Mouse (Mus musculus): ENCODE measurements around the gene Exoc3l. TPM values are rescaled to one million over a fixed set of nuclear protein-coding genes. Genes with fewer than 3 reads are reported as not detected.

The Exoc3l gene
- 10.2 and 11.1 TPM in 2 replicates for polyA plus RNA-seq (2015; fragmentation: Nextera tagmentation; extraction: Ambion mirVana)

GRCm38 (mm10) chr8:105295895-105296573 lies at the start of gene Exoc3l:
Gene Exoc3l, minus strand, starts transcription at chr8:105296101.
- Histone ChIP-seq H3K4me3 (peak within 1 kb of the TSS; percentile 99), H3K9ac (peak within 1 kb of the TSS; percentile 95), H3K4me1 (peaks cover 16% of the 10 kb centered on the region), H3K36me3 (peaks cover 23% of the 10 kb centered on the region), H3K9me3 (no peaks in the 10 kb centered on the region), H3K27ac (peak within 1 kb of the TSS; percentile 41; the same call in 1 of the 2 replicates), H3K4me2 (peak within 1 kb of the TSS; percentile 96), H3K27me3 (peaks cover 16% of the 10 kb centered on the region)
- 69% methylated on average over 11 of the region's 11 CpGs for WGBS
- ATAC-seq (ENCODE audit: insufficient number of reproducible peaks, insufficient read depth, low FRiP score, low TSS enrichment, low read depth): no peak

- peaks cover 46% of the 10 kb centered on the region for H3K4me1 ChIP-seq
- no peak overlapping the region for H3K4me3 ChIP-seq
- WGBS: 39% methylated on average over 7 of the region's 7 CpGs
- H3K27me3 ChIP-seq: peaks cover 9% of the 10 kb centered on the region; the same call in 1 of the 2 replicates
- 0 out of 2 replicates have a peak overlapping the region, but pooled peaks have one; percentile 11 for H3K9ac ChIP-seq
- peak overlapping the region; percentile 22; the same call in 1 of the 2 replicates for H3K27ac ChIP-seq
- no peak for ATAC-seq (ENCODE audit: insufficient number of reproducible peaks, insufficient read depth, low FRiP score, low TSS enrichment, low read depth)
- no peaks in the 10 kb centered on the region for H3K9me3 ChIP-seq
- 0 out of 2 replicates have a peak, but pooled peaks cover 4% of the 10 kb centered on the region for H3K36me3 ChIP-seq
- peak overlapping the region; percentile 95 for H3K4me2 ChIP-seq
These were observed 49.4 kb upstream of the Exoc3l start for GRCm38 (mm10) chr8:105345061-105345975.

- 0 out of 2 replicates have a peak, but pooled peaks cover 4% of the 10 kb centered on the region for H3K36me3 ChIP-seq
These were observed 48.1 kb upstream of the Exoc3l start for GRCm38 (mm10) chr8:105343791-105344574.

GRCm38 (mm10) chr8:105342768-105343167 lies 46.9 kb upstream of the Exoc3l start:
- Histone ChIP-seq H3K4me3 (no peak overlapping the region), H3K9ac (no peak overlapping the region), H3K4me2 (no peak overlapping the region), H3K9me3 (no peaks in the 10 kb centered on the region), H3K27me3 (no peaks in the 10 kb centered on the region), H3K4me1 (peaks cover 49% of the 10 kb centered on the region), H3K27ac (no peak overlapping the region), H3K36me3 (peaks cover 8% of the 10 kb centered on the region)
- no peak for ATAC-seq (ENCODE audit: insufficient number of reproducible peaks, insufficient read depth, low FRiP score, low TSS enrichment, low read depth)
- 71% methylated on average over 4 of the region's 4 CpGs for WGBS

More at GRCm38 (mm10) chr8:105343791-105344574, 48.1 kb upstream of the Exoc3l start:
- Histone ChIP-seq H3K4me1 (peaks cover 42% of the 10 kb centered on the region), H3K4me3 (no peak overlapping the region), H3K27me3 (no peaks in the 10 kb centered on the region; the same call in 1 of the 2 replicates), H3K9me3 (no peaks in the 10 kb centered on the region), H3K4me2 (no peak overlapping the region), H3K27ac (no peak overlapping the region), H3K9ac (0 out of 2 replicates have a peak overlapping the region, but pooled peaks have one; percentile 2)
- no peak for ATAC-seq (ENCODE audit: insufficient number of reproducible peaks, insufficient read depth, low FRiP score, low TSS enrichment, low read depth)
- WGBS: 65% methylated on average over 8 of the region's 8 CpGs

GRCm38 (mm10) chr8:105341399-105341798 lies 45.5 kb upstream of the Exoc3l start:
- H3K4me3 ChIP-seq: no peak overlapping the region
- ATAC-seq (ENCODE audit: insufficient number of reproducible peaks, insufficient read depth, low FRiP score, low TSS enrichment, low read depth): no peak
- peaks cover 45% of the 10 kb centered on the region for H3K4me1 ChIP-seq
- peaks cover 21% of the 10 kb centered on the region for H3K36me3 ChIP-seq
- H3K9ac ChIP-seq: 0 out of 2 replicates have a peak overlapping the region, but pooled peaks have one; percentile 21
- H3K4me2 ChIP-seq: no peak overlapping the region
- H3K9me3 ChIP-seq: no peaks in the 10 kb centered on the region
- no peaks in the 10 kb centered on the region for H3K27me3 ChIP-seq
- no peak overlapping the region; the same call in 1 of the 2 replicates for H3K27ac ChIP-seq
- 33% methylated on average over 8 of the region's 8 CpGs for whole genome bisulfite sequencing

GRCm38 (mm10) chr8:105339886-105340635 lies 44.2 kb upstream of the Exoc3l start:
- Histone ChIP-seq H3K4me2 (no peak overlapping the region), H3K27ac (no peak overlapping the region; the same call in 1 of the 2 replicates), H3K27me3 (no peaks in the 10 kb centered on the region), H3K4me1 (peaks cover 31% of the 10 kb centered on the region), H3K9ac (no peak overlapping the region), H3K9me3 (no peaks in the 10 kb centered on the region), H3K36me3 (peaks cover 35% of the 10 kb centered on the region), H3K4me3 (no peak overlapping the region)
- no peak for ATAC-seq (ENCODE audit: insufficient number of reproducible peaks, insufficient read depth, low FRiP score, low TSS enrichment, low read depth)
- WGBS: 80% methylated on average over 6 of the region's 6 CpGs

- ATAC-seq (ENCODE audit: insufficient number of reproducible peaks, insufficient read depth, low FRiP score, low TSS enrichment, low read depth): no peak
- Histone ChIP-seq H3K36me3 (peaks cover 45% of the 10 kb centered on the region), H3K9me3 (no peaks in the 10 kb centered on the region), H3K4me2 (peak overlapping the region; percentile 24; the same call in 1 of the 2 replicates), H3K4me3 (no peak overlapping the region), H3K4me1 (peaks cover 22% of the 10 kb centered on the region), H3K9ac (peak overlapping the region; percentile 41), H3K27ac (peak overlapping the region; percentile 73; the same call in 1 of the 2 replicates), H3K27me3 (no peaks in the 10 kb centered on the region)
- WGBS: 22% methylated on average over 4 of the region's 4 CpGs
These were observed 43.1 kb upstream of the Exoc3l start for GRCm38 (mm10) chr8:105338992-105339391.

GRCm38 (mm10) chr8:105336373-105337130 lies 40.7 kb upstream of the Exoc3l start:
- WGBS: 56% methylated on average over 32 of the region's 32 CpGs
- H3K27me3 ChIP-seq: no peaks in the 10 kb centered on the region

GRCm38 (mm10) chr8:105332523-105332922 lies 36.6 kb upstream of the Exoc3l start:
- H3K27me3 ChIP-seq: no peaks in the 10 kb centered on the region
- no peak overlapping the region for H3K27ac ChIP-seq
- H3K4me1 ChIP-seq: peaks cover under 1% of the 10 kb centered on the region
- no peaks in the 10 kb centered on the region for H3K9me3 ChIP-seq
- H3K9ac ChIP-seq: no peak overlapping the region
- no peak for ATAC-seq (ENCODE audit: insufficient number of reproducible peaks, insufficient read depth, low FRiP score, low TSS enrichment, low read depth)
- no peak overlapping the region for H3K4me3 ChIP-seq
- WGBS: 64% methylated on average over 2 of the region's 2 CpGs
- peaks cover 95% of the 10 kb centered on the region for H3K36me3 ChIP-seq
- H3K4me2 ChIP-seq: no peak overlapping the region

More at GRCm38 (mm10) chr8:105336373-105337130, 40.7 kb upstream of the Exoc3l start:
- Histone ChIP-seq H3K4me1 (peaks cover 21% of the 10 kb centered on the region), H3K4me3 (no peak overlapping the region), H3K4me2 (no peak overlapping the region), H3K9me3 (no peaks in the 10 kb centered on the region), H3K9ac (no peak overlapping the region), H3K27ac (no peak overlapping the region), H3K36me3 (peaks cover 67% of the 10 kb centered on the region)
- ATAC-seq (ENCODE audit: insufficient number of reproducible peaks, insufficient read depth, low FRiP score, low TSS enrichment, low read depth): no peak

- peaks cover 92% of the 10 kb centered on the region for H3K36me3 ChIP-seq
- WGBS: 94% methylated on average over 9 of the region's 9 CpGs
- no peak overlapping the region for H3K9ac ChIP-seq
- ATAC-seq (ENCODE audit: insufficient number of reproducible peaks, insufficient read depth, low FRiP score, low TSS enrichment, low read depth): no peak
- no peak overlapping the region for H3K27ac ChIP-seq
- H3K9me3 ChIP-seq: no peaks in the 10 kb centered on the region
- H3K27me3 ChIP-seq: no peaks in the 10 kb centered on the region
- H3K4me2 ChIP-seq: no peak overlapping the region
- H3K4me1 ChIP-seq: peaks cover 6% of the 10 kb centered on the region
- H3K4me3 ChIP-seq: no peak overlapping the region
These were observed 36.0 kb upstream of the Exoc3l start for GRCm38 (mm10) chr8:105331931-105332330.
